Mouse (Mus musculus): ENCODE measurements around the gene Wdr90.

The Wdr90 gene

GRCm38 (mm10) chr17:25833291-25833663 is 28.0 kb downstream of the Wdr90 start, which contains the start of gene Stub1:
Stub1 (minus strand) TSS chr17:25833404.
- in situ Hi-C loops (cut with MboI, MseI), result loop anchor here (5.0 to 25.0 kb wide), 3 partner anchors 39 to 2004 kb away; partner anchors contain the start of gene Snrpc

GRCm38 (mm10) chr17:25832436-25833290 is 28.6 kb downstream of the Wdr90 start:
- in situ Hi-C loops (cut with MboI, MseI), result loop anchor here (5.0 to 25.0 kb wide), 3 partner anchors 40 to 2005 kb away; partner anchors contain the start of gene Snrpc

GRCm38 (mm10) chr17:25831451-25832281 is 29.6 kb downstream of the Wdr90 start:
- in situ Hi-C loops (cut with MboI, MseI), result loop anchor here (5.0 to 25.0 kb wide), 3 partner anchors 41 to 2006 kb away; partner anchors contain the start of gene Snrpc

GRCm38 (mm10) chr17:25830806-25831431 is 30.4 kb downstream of the Wdr90 start:
- in situ Hi-C loops (cut with MboI, MseI), result loop anchor here (5.0 to 25.0 kb wide), 3 partner anchors 41 to 2006 kb away; partner anchors contain the start of gene Snrpc

- in situ Hi-C loops (cut with MboI, MseI), result loop anchor here (5.0 to 25.0 kb wide), 3 partner anchors 42 to 2007 kb away; partner anchors contain the start of gene Snrpc
Measured at GRCm38 (mm10) chr17:25830200-25830753, 31.0 kb downstream of the Wdr90 start.

- in situ Hi-C loops (cut with MboI, MseI), result loop anchor here (5.0 to 25.0 kb wide), 3 partner anchors 43 to 2008 kb away; partner anchors contain the start of gene Snrpc
Measured at GRCm38 (mm10) chr17:25829558-25830017, 31.7 kb downstream of the Wdr90 start.

- in situ Hi-C loops (cut with MboI, MseI), result loop anchor here (25.0 kb wide), 1 partner anchor 2008 kb away; the partner anchor contains the start of gene Snrpc
Measured at GRCm38 (mm10) chr17:25828712-25829557, 32.4 kb downstream of the Wdr90 start, which contains the start of gene Jmjd8. Jmjd8 (plus strand) TSS chr17:25828867.

- in situ Hi-C loops (cut with MboI, MseI), result loop anchor here (25.0 kb wide), 1 partner anchor 2009 kb away; the partner anchor contains the start of gene Snrpc
Measured at GRCm38 (mm10) chr17:25828223-25828594, 33.1 kb downstream of the Wdr90 start.

- in situ Hi-C loops (cut with MboI, MseI), result loop anchor here (25.0 kb wide), 1 partner anchor 2010 kb away; the partner anchor contains the start of gene Snrpc
Measured at GRCm38 (mm10) chr17:25827546-25828222, 33.6 kb downstream of the Wdr90 start.

GRCm38 (mm10) chr17:25827011-25827410 is 34.3 kb downstream of the Wdr90 start:
- in situ Hi-C loops (cut with MboI, MseI), result loop anchor here (25.0 kb wide), 1 partner anchor 2010 kb away; the partner anchor contains the start of gene Snrpc

GRCm38 (mm10) chr17:25825984-25826570 is 35.2 kb downstream of the Wdr90 start:
- in situ Hi-C loops (cut with MboI, MseI), result loop anchor here (25.0 kb wide), 1 partner anchor 2011 kb away; the partner anchor contains the start of gene Snrpc

- in situ Hi-C loops (cut with MboI, MseI), result loop anchor here (25.0 kb wide), 1 partner anchor 2012 kb away; the partner anchor contains the start of gene Snrpc
Measured at GRCm38 (mm10) chr17:25825311-25825710, 36.0 kb downstream of the Wdr90 start.

GRCm38 (mm10) chr17:25824362-25825142 is 36.7 kb downstream of the Wdr90 start:
- in situ Hi-C loops (cut with MboI, MseI), result loop anchor here (25.0 kb wide), 1 partner anchor 2013 kb away; the partner anchor contains the start of gene Snrpc

GRCm38 (mm10) chr17:25823452-25823851 is 37.8 kb downstream of the Wdr90 start, which contains the start of gene Wdr24:
Wdr24 (plus strand) TSS chr17:25823627.
- in situ Hi-C loops (cut with MboI, MseI), result no loop called here

- in situ Hi-C loops (cut with MboI, MseI), result no loop called here
Measured at GRCm38 (mm10) chr17:25818851-25819780, 42.2 kb downstream of the Wdr90 start.

- in situ Hi-C loops (cut with MboI, MseI), result no loop called here
Measured at GRCm38 (mm10) chr17:25817662-25818061, 43.6 kb downstream of the Wdr90 start.
